Mouse (Mus musculus) MEL (cell line): ENCODE measurements at regions not wholly inside any gene's neighbourhood (a gene's known extent, or its start where the extent isn't known, plus 50 kb on each side); places are given as distances from the start of the nearest gene placed in this dataset.
A peak's percentile ranks its signal among the peaks of the same experiment; 100 is the strongest.

Source experiments
- DNase-seq: peaks from one replicate; pipeline ENCODE4 v3.0.0; 2011; ENCODE audit warnings: low read depth, low spot score
- H3K27ac ChIP-seq: 2 replicates; pipeline ENCODE4 v1.5.1; 2012; ENCODE audit warnings: low read depth, mild to moderate bottlenecking, control low read depth, low read length, moderate library complexity; ENCODE audit not compliant: control insufficient read depth
- H3K27me3 ChIP-seq, 2 experiments: fragments of 150-350 bp in 1 of 2; sonication (generic) in 1 of 2; 2 replicates each; pipeline ENCODE4 v1.6.1; 2012; ENCODE audit warnings: low read length in 2 of 2, mild to moderate bottlenecking in 2 of 2, improper control_type of control experiment in 1 of 2, moderate library complexity in 1 of 2; ENCODE audit not compliant: insufficient read depth in 2 of 2, control insufficient read depth in 1 of 2
- H3K36me3 ChIP-seq, 2 experiments: 2 replicates each; pipeline ENCODE4 v1.6.1; 2012 to 2014; ENCODE audit warnings: low read length in 2 of 2, improper control_type of control experiment in 1 of 2, inconsistent platforms in 1 of 2, mild to moderate bottlenecking in 1 of 2; ENCODE audit not compliant: insufficient read depth in 2 of 2, control insufficient read depth in 1 of 2
- H3K4me1 ChIP-seq, 2 experiments: fragments of 150-350 bp in 1 of 2; sonication (generic) in 1 of 2; 2 replicates each; pipeline ENCODE4 v1.6.1; 2012; ENCODE audit warnings: low read length in 2 of 2, improper control_type of control experiment in 1 of 2, mild to moderate bottlenecking in 1 of 2; ENCODE audit not compliant: insufficient read depth in 2 of 2, control insufficient read depth in 1 of 2
- H3K4me3 ChIP-seq, 2 experiments: fragments of 150-350 bp in 1 of 2; sonication (generic) in 1 of 2; 2 replicates each; pipeline ENCODE4 v1.5.1; 2012; ENCODE audit warnings: low read depth in 2 of 2, low read length in 2 of 2, mild to moderate bottlenecking in 2 of 2, moderate library complexity in 2 of 2, control low read depth in 1 of 2, improper control_type of control experiment in 1 of 2; ENCODE audit not compliant: control insufficient read depth in 1 of 2, insufficient read depth in 1 of 2
- H3K79me2 ChIP-seq: 2 replicates; pipeline ENCODE4 v1.6.1; 2012; ENCODE audit warnings: mild to moderate bottlenecking, low read length, moderate library complexity; ENCODE audit not compliant: control insufficient read depth, poor library complexity, insufficient read depth
- H3K9ac ChIP-seq: 2 replicates; pipeline ENCODE4 v1.6.1; 2012; ENCODE audit warnings: low read depth, mild to moderate bottlenecking, control low read depth, low read length, moderate library complexity; ENCODE audit not compliant: control insufficient read depth, poor library complexity, severe bottlenecking
- H3K9me3 ChIP-seq: fragments of 150-350 bp; sonication (generic); replicated peaks from 2 replicates; pipeline ENCODE4 v1.6.1; 2012; ENCODE audit warnings: mild to moderate bottlenecking, low read length, improper control_type of control experiment, moderate library complexity; ENCODE audit not compliant: insufficient read depth
- BHLHE40 ChIP-seq: IDR thresholded peaks from 2 replicates; pipeline ENCODE4 v1.6.1; 2012; ENCODE audit warnings: low read depth, mild to moderate bottlenecking, inconsistent platforms, low read length, improper control_type of control experiment, borderline replicate concordance
- CHD2 ChIP-seq: IDR thresholded peaks from 2 replicates; pipeline ENCODE4 v1.6.1; 2011; ENCODE audit warnings: low read length, improper control_type of control experiment
- CTCF ChIP-seq, 3 experiments: IDR thresholded peaks in 2 of 3; conservative IDR thresholded peaks in 1 of 3; 2 replicates each; pipeline ENCODE4 v1.5.1; 2011 to 2012; ENCODE audit warnings: low read length in 3 of 3, low read depth in 2 of 3, mild to moderate bottlenecking in 2 of 3, improper control_type of control experiment in 1 of 3, inconsistent platforms in 1 of 3, mixed read lengths in 1 of 3, moderate library complexity in 1 of 3; ENCODE audit not compliant: control insufficient read depth in 1 of 3, insufficient read depth in 1 of 3, poor library complexity in 1 of 3, severe bottlenecking in 1 of 3
- E2F4 ChIP-seq: IDR thresholded peaks from 2 replicates; pipeline ENCODE4 v1.6.1; 2011; ENCODE audit warnings: low read depth, low read length, improper control_type of control experiment, borderline replicate concordance
- ELF1 ChIP-seq: IDR thresholded peaks from 2 replicates; pipeline ENCODE4 v1.6.1; 2014; ENCODE audit warnings: low read depth, mild to moderate bottlenecking, inconsistent platforms, low read length, improper control_type of control experiment, moderate library complexity
- EP300 ChIP-seq, 2 experiments: IDR thresholded peaks; 2 replicates each; pipeline ENCODE4 v1.6.1; 2011; ENCODE audit warnings: improper control_type of control experiment in 2 of 2, low read length in 2 of 2, low read depth in 1 of 2, mild to moderate bottlenecking in 1 of 2
- ETS1 ChIP-seq: IDR thresholded peaks from 2 replicates; pipeline ENCODE4 v1.6.1; 2012; ENCODE audit warnings: low read depth, mild to moderate bottlenecking, inconsistent platforms, low read length, improper control_type of control experiment, moderate library complexity
- GABPA ChIP-seq: IDR thresholded peaks from 2 replicates; pipeline ENCODE4 v1.6.1; 2012; ENCODE audit warnings: low read depth, mild to moderate bottlenecking, inconsistent platforms, low read length, improper control_type of control experiment, moderate library complexity
- GATA1 ChIP-seq: IDR thresholded peaks from 2 replicates; pipeline ENCODE4 v1.6.1; 2011; ENCODE audit warnings: low read depth, low read length, improper control_type of control experiment
- HCFC1 ChIP-seq: IDR thresholded peaks from 2 replicates; pipeline ENCODE4 v1.6.1; 2012; ENCODE audit warnings: low read depth, mild to moderate bottlenecking, inconsistent platforms, low read length, improper control_type of control experiment, moderate library complexity
- KAT2A ChIP-seq: conservative IDR thresholded peaks from 2 replicates; pipeline ENCODE4 v1.6.1; 2012; ENCODE audit warnings: low read depth, low read length, improper control_type of control experiment, inconsistent platforms
- MAFK ChIP-seq: IDR thresholded peaks from 2 replicates; pipeline ENCODE4 v1.6.1; 2011; ENCODE audit warnings: low read depth, mild to moderate bottlenecking, low read length, improper control_type of control experiment, borderline replicate concordance
- MAX ChIP-seq: IDR thresholded peaks from 2 replicates; pipeline ENCODE4 v1.6.1; 2011; ENCODE audit warnings: low read length, improper control_type of control experiment
- MAZ ChIP-seq: IDR thresholded peaks from 2 replicates; pipeline ENCODE4 v1.6.1; 2012; ENCODE audit warnings: low read depth, mild to moderate bottlenecking, inconsistent platforms, low read length, improper control_type of control experiment
- MEF2A ChIP-seq: IDR thresholded peaks from 2 replicates; pipeline ENCODE4 v1.6.1; 2014; ENCODE audit warnings: low read depth, mild to moderate bottlenecking, inconsistent platforms, low read length, improper control_type of control experiment; ENCODE audit not compliant: poor library complexity, insufficient replicate concordance, severe bottlenecking; ENCODE audit errors: extremely low read depth
- MXI1 ChIP-seq: IDR thresholded peaks from 2 replicates; pipeline ENCODE4 v1.6.1; 2011; ENCODE audit warnings: mild to moderate bottlenecking, low read depth, low read length, improper control_type of control experiment
- MYB ChIP-seq: IDR thresholded peaks from 2 replicates; pipeline ENCODE4 v1.6.1; 2011; ENCODE audit warnings: mild to moderate bottlenecking, low read depth, low read length, improper control_type of control experiment
- MYC ChIP-seq: IDR thresholded peaks from 2 replicates; pipeline ENCODE4 v1.6.1; 2011; ENCODE audit warnings: low read depth, mild to moderate bottlenecking, low read length, improper control_type of control experiment, moderate library complexity
- NELFE ChIP-seq: IDR thresholded peaks from 2 replicates; pipeline ENCODE4 v1.6.1; 2011; ENCODE audit warnings: low read depth, low read length, improper control_type of control experiment
- POLR2A ChIP-seq, 2 experiments: IDR thresholded peaks; 2 replicates each; pipeline ENCODE4 v1.6.1; 2011 to 2012; ENCODE audit warnings: low read length in 2 of 2, mild to moderate bottlenecking in 2 of 2, control low read depth in 1 of 2, improper control_type of control experiment in 1 of 2, low read depth in 1 of 2, moderate library complexity in 1 of 2; ENCODE audit not compliant: control insufficient read depth in 1 of 2, insufficient read depth in 1 of 2, poor library complexity in 1 of 2
- POLR2AphosphoS2 ChIP-seq: IDR thresholded peaks from 2 replicates; pipeline ENCODE4 v1.6.1; 2011; ENCODE audit warnings: low read length, improper control_type of control experiment
- POLR2AphosphoS5 ChIP-seq: IDR thresholded peaks from 2 replicates; pipeline ENCODE4 v1.6.1; 2012; ENCODE audit warnings: low read depth, borderline replicate concordance, mild to moderate bottlenecking, inconsistent platforms, low read length, moderate library complexity, mixed read lengths
- RAD21 ChIP-seq: IDR thresholded peaks from 2 replicates; pipeline ENCODE4 v1.6.1; 2011; ENCODE audit warnings: mild to moderate bottlenecking, low read depth, low read length, improper control_type of control experiment
- RCOR1 ChIP-seq: IDR thresholded peaks from 2 replicates; pipeline ENCODE4 v1.6.1; 2012; ENCODE audit warnings: low read depth, mild to moderate bottlenecking, inconsistent platforms, low read length, improper control_type of control experiment
- SIN3A ChIP-seq: IDR thresholded peaks from 2 replicates; pipeline ENCODE4 v1.6.1; 2012; ENCODE audit warnings: low read length, improper control_type of control experiment, inconsistent platforms
- SMC3 ChIP-seq: IDR thresholded peaks from 2 replicates; pipeline ENCODE4 v1.6.1; 2011; ENCODE audit warnings: low read depth, low read length, improper control_type of control experiment
- TAL1 ChIP-seq: IDR thresholded peaks from 2 replicates; pipeline ENCODE4 v1.6.1; 2012; ENCODE audit warnings: mild to moderate bottlenecking, inconsistent platforms, low read length, moderate library complexity, mixed read lengths
- TBP ChIP-seq: IDR thresholded peaks from 2 replicates; pipeline ENCODE4 v1.8.0; 2011; ENCODE audit warnings: low read depth, low read length, improper control_type of control experiment
- TCF12 ChIP-seq: IDR thresholded peaks from 2 replicates; pipeline ENCODE4 v1.6.1; 2014; ENCODE audit warnings: low read depth, mild to moderate bottlenecking, inconsistent platforms, low read length, improper control_type of control experiment, moderate library complexity
- UBTF ChIP-seq: IDR thresholded peaks from 2 replicates; pipeline ENCODE4 v1.6.1; 2012; ENCODE audit warnings: low read depth, mild to moderate bottlenecking, inconsistent platforms, low read length, improper control_type of control experiment, moderate library complexity, borderline replicate concordance; ENCODE audit not compliant: insufficient read depth
- USF2 ChIP-seq, 2 experiments: IDR thresholded peaks; 2 replicates each; pipeline ENCODE4 v1.6.1; 2011 to 2012; ENCODE audit warnings: improper control_type of control experiment in 2 of 2, low read length in 2 of 2, borderline replicate concordance in 1 of 2, inconsistent platforms in 1 of 2, low read depth in 1 of 2, mild to moderate bottlenecking in 1 of 2; ENCODE audit not compliant: insufficient read depth in 1 of 2
- ZKSCAN1 ChIP-seq: IDR thresholded peaks from 2 replicates; pipeline ENCODE4 v1.6.1; 2012; ENCODE audit warnings: low read depth, mild to moderate bottlenecking, inconsistent platforms, low read length, improper control_type of control experiment, moderate library complexity

- no peaks in the 10 kb centered on the region for H3K79me2 ChIP-seq
- H3K36me3 ChIP-seq = peaks cover 0 to 22% of the 10 kb centered on the region in 2 experiments; a peak in 2 of 4 replicates
- H3K4me3 ChIP-seq = no peak overlapping the region
- no peak overlapping the region for H3K27ac ChIP-seq
- no peaks in the 10 kb centered on the region for H3K9me3 ChIP-seq
- no peaks in the 10 kb centered on the region for H3K27me3 ChIP-seq
- peak; percentile 17 for DNase-seq
- H3K9ac ChIP-seq = no peak overlapping the region
- no peak for TF ChIP-seq HCFC1
- TF ChIP-seq SIN3A = no peak
- no peak for TF ChIP-seq MAZ
- TF ChIP-seq MYB = no peak
- TF ChIP-seq EP300 (IDR thresholded peaks at IDR 0.05; ENCODE audit: low read depth in 1 of 2, low read length in 2 of 2) = peak in 1 of 2 experiments; percentile 32; a peak in 1 of 4 replicates
- peak; percentile 46 for TF ChIP-seq TAL1
- TF ChIP-seq SMC3 = no peak
- TF ChIP-seq MAX = no peak
- TF ChIP-seq BHLHE40 = no peak
- no peak for TF ChIP-seq RCOR1
- H3K4me1 ChIP-seq = peaks cover 15 to 19% of the 10 kb centered on the region in 2 experiments
These were observed 254.3 kb upstream of the Veph1 start for GRCm38 (mm10) chr3:66550920-66551319.

GRCm38 (mm10) chr3:66546576-66546975, 249.9 kb upstream of the Veph1 start:
- H3K36me3 ChIP-seq = peaks cover 0 to 18% of the 10 kb centered on the region in 2 experiments; a peak in 2 of 4 replicates
- DNase-seq = peak; percentile 85
- no peaks in the 10 kb centered on the region for H3K27me3 ChIP-seq
- no peak overlapping the region for H3K9ac ChIP-seq
- no peaks in the 10 kb centered on the region for H3K79me2 ChIP-seq
- no peak overlapping the region for H3K4me3 ChIP-seq
- H3K27ac ChIP-seq = peak overlapping the region; percentile 33; the same call in 1 of the 2 replicates
- H3K9me3 ChIP-seq = no peaks in the 10 kb centered on the region
- peaks cover 9 to 17% of the 10 kb centered on the region in 2 experiments for H3K4me1 ChIP-seq
- TF ChIP-seq USF2 (IDR thresholded peaks at IDR 0.05; ENCODE audit: borderline replicate concordance in 1 of 2, insufficient read depth in 1 of 2, low read depth in 1 of 2, low read length in 2 of 2) (no peak), KAT2A (peak; percentile 19; the same call in 1 of the 2 replicates), TBP (no peak), CTCF (IDR thresholded peaks at IDR 0.05 in 2 of 3, conservative IDR thresholded peaks at IDR 0.05 in 1 of 3; ENCODE audit: control insufficient read depth in 1 of 3, insufficient read depth in 1 of 3, low read depth in 2 of 3, low read length in 3 of 3, poor library complexity in 1 of 3, severe bottlenecking in 1 of 3) (no peak), ETS1 (peak; percentile 94), NELFE (no peak), RAD21 (no peak), CHD2 (peak; percentile 48; the same call in 1 of the 2 replicates), POLR2AphosphoS2 (no peak), GATA1 (peak; percentile 100), MAZ (0 out of 2 replicates have a peak, but pooled peaks have one; percentile 54), POLR2A (IDR thresholded peaks at IDR 0.05; ENCODE audit: control insufficient read depth in 1 of 2, insufficient read depth in 1 of 2, low read depth in 1 of 2, low read length in 2 of 2, poor library complexity in 1 of 2) (no peak), E2F4 (no peak), TAL1 (peak; percentile 67), ZKSCAN1 (no peak), MXI1 (peak; percentile 70), MAX (no peak), MYC (peak; percentile 85), MEF2A (0 out of 2 replicates have a peak, but pooled peaks have one; percentile 51), MAFK (peak; percentile 56; the same call in 1 of the 2 replicates), MYB (peak; percentile 84), GABPA (no peak), ELF1 (0 out of 2 replicates have a peak, but pooled peaks have one; percentile 7), UBTF (no peak), POLR2AphosphoS5 (no peak), TCF12 (peak; percentile 98)
